ENCODE assay signal across 20 mouse cellular contexts in genomic region chr7:101628481-101628880, GRCm38 (mm10). TPM values are rescaled to one million over a fixed set of nuclear protein-coding genes. Genes with fewer than 3 reads are reported as not detected.
DNase-seq lines count a peak whose midpoint lies in the region.
"Had no signal": no experiment of that assay in that cellular context is flagged by ENCODE, and none has a peak within 500 bp of the region (broad histone marks: within the 10 kb centered on the region; RNA-seq: fewer than 3 reads in every experiment).

No protein-coding gene starts in this region.

- peak; percentile 36 for DNase-seq in heart, adult 11 months
- DNase-seq in heart, postnatal 14 days = no peak
- peak; percentile 4 for DNase-seq in testis, postnatal 10 days (ENCODE audit: low spot score)
- no peak for DNase-seq in testis, postnatal 14 days (ENCODE audit: low spot score)
- DNase-seq in R1 (ENCODE audit: low read depth, low spot score) = peak; percentile 65
- DNase-seq in spleen, postnatal 14 days (ENCODE audit: low spot score in 2 of 2) = no peak
- no peak for DNase-seq in gastrocnemius, postnatal 36 days
- DNase-seq in thymus, postnatal 4 days = no peak
- DNase-seq: adrenal gland, adult 2 months; adrenal gland, postnatal 14 days; cerebellum, adult 11-12 months; cerebellum, adult 8-10 months; cerebellum, postnatal 10 days; cerebellum, postnatal 36 days; forebrain, postnatal 0 days; gastrocnemius, adult 2 months; gastrocnemius, postnatal 14 days; heart, adult 2 months had no signal

- intact Hi-C loops in heart, postnatal 14 days (cut with DNase I) = no loop called here
- intact Hi-C loops in gastrocnemius, postnatal 36 days (cut with DNase I) = no loop called here

RNA-seq across cellular contexts. Expression of gene Clpb, which starts 35.0 kb away (rescaled TPM):
- total RNA-seq in heart, postnatal 14 days (2021) = 10 to 100 TPM; 61.6 to 69.5 TPM
- 10 to 100 TPM; 48.6 to 50.9 TPM for total RNA-seq in gastrocnemius, postnatal 36 days (2021)

RNA-seq across cellular contexts. Expression of gene Art2b, which starts 43.1 kb away (rescaled TPM):
- not detected for total RNA-seq in heart, postnatal 14 days (2021)
- total RNA-seq in gastrocnemius, postnatal 36 days (2021) = not detected
- total RNA-seq: adrenal gland, adult 2 months; forebrain, postnatal 0 days; gastrocnemius, adult 2 months; gastrocnemius, postnatal 14 days; heart, postnatal 25 days; MEL had no signal

Comparison
In these comparisons a context has a peak if more than half of its experiments do, and no peak if none do; other contexts are left out.
1. DNase-seq: peak in heart, adult 11 months (single experiment), testis, postnatal 10 days (single experiment) and R1 (single experiment); none in heart, postnatal 14 days (0 of 2), testis, postnatal 14 days (single experiment), spleen, postnatal 14 days (0 of 2), gastrocnemius, postnatal 36 days (0 of 2) and thymus, postnatal 4 days (single experiment).